Mouse (Mus musculus) G1E (cell line): ENCODE data around the gene Ehmt1.

ENCODE experiments used
- CTCF ChIP-seq: IDR thresholded peaks from 2 replicates; pipeline ENCODE4 v1.5.1; 2012; ENCODE audit warnings: low read depth, low read length, inconsistent platforms, mixed read lengths
- GATA1 ChIP-seq: IDR thresholded peaks from 2 replicates; pipeline ENCODE4 v1.6.1; 2012; ENCODE audit warnings: borderline replicate concordance, low read length, inconsistent platforms, mixed read lengths
- POLR2AphosphoS5 ChIP-seq: IDR thresholded peaks from 2 replicates; pipeline ENCODE4 v1.6.1; 2012; ENCODE audit warnings: low read depth, low read length, inconsistent platforms; ENCODE audit not compliant: insufficient replicate concordance
- TAL1 ChIP-seq: conservative IDR thresholded peaks from 2 replicates; pipeline ENCODE4 v1.6.1; 2012; ENCODE audit warnings: low read depth, low read length, inconsistent platforms, mixed read lengths

- TF ChIP-seq CTCF (no peak), GATA1 (no peak), POLR2AphosphoS5 (no peak), TAL1 (no peak)
Observed at GRCm38 (mm10) chr2:24912189-24912588, 7.2 kb downstream of the Ehmt1 start.
